Mouse (Mus musculus): ENCODE results near the gene Srp54a. TPM values are rescaled to one million over a fixed set of nuclear protein-coding genes. Genes with fewer than 3 reads are reported as not detected.
"Not testable (repeated sequence)": the region's sequence is repeated elsewhere in the genome, so short reads cannot be mapped to it uniquely, and the experiment has no call there.

Srp54a gene
- 189 TPM in 2 replicates for polyA plus RNA-seq (2014; fragmentation: Nextera tagmentation; extraction: Ambion mirVana)

GRCm38 (mm10) chr12:55079726-55080600, at the start of gene Srp54a, which contains the start of gene 2700097O09Rik:
Srp54a (plus strand) TSS chr12:55080262.
2700097O09Rik (minus strand) TSS chr12:55080110.
- peak; percentile 98 for ATAC-seq (ENCODE audit: insufficient read depth, low FRiP score, low TSS enrichment)
- under 1% methylated on average over 53 of the region's 60 CpGs for WGBS

GRCm38 (mm10) chr12:55041011-55041410, 39.1 kb upstream of the Srp54a start:
- Histone ChIP-seq H3K4me3 (ENCODE audit: low read depth, low read length) (no peak overlapping the region), H3K4me2 (ENCODE audit: low read depth) (no peak overlapping the region), H3K4me1 (ENCODE audit: control insufficient read depth, insufficient read depth, low read length) (no peaks in the 10 kb centered on the region), H3K27me3 (ENCODE audit: control insufficient read depth, insufficient read depth, low read length) (no peaks in the 10 kb centered on the region), H3K9ac (ENCODE audit: low read length) (no peak overlapping the region), H3K36me3 (ENCODE audit: control insufficient read depth, insufficient read depth, low read length) (no peaks in the 10 kb centered on the region), H3K27ac (ENCODE audit: low read depth, low read length) (no peak overlapping the region), H3K9me3 (ENCODE audit: control insufficient read depth, low read length) (no peaks in the 10 kb centered on the region)
- DNase-seq (ENCODE audit: low spot score) (no peak), ATAC-seq (ENCODE audit: insufficient read depth, low FRiP score, low TSS enrichment) (no peak)
- 76% methylated on average over 15 of the region's 15 CpGs for WGBS

More at GRCm38 (mm10) chr12:55079726-55080600, at the start of gene Srp54a, which contains the start of gene 2700097O09Rik:
- not testable (repeated sequence) for H3K36me3 ChIP-seq (ENCODE audit: control insufficient read depth, insufficient read depth, low read length); H3K27me3 ChIP-seq (ENCODE audit: control insufficient read depth, insufficient read depth, low read length); H3K4me1 ChIP-seq (ENCODE audit: control insufficient read depth, insufficient read depth, low read length); H3K9me3 ChIP-seq (ENCODE audit: control insufficient read depth, low read length)
- peak within 1 kb of the TSS; percentile 48 for H3K4me2 ChIP-seq (ENCODE audit: low read depth)
- H3K4me3 ChIP-seq (ENCODE audit: low read depth, low read length): peak within 1 kb of the TSS; percentile 60
- H3K27ac ChIP-seq (ENCODE audit: low read depth, low read length): 0 out of 2 replicates have a peak within 1 kb of the TSS, but pooled peaks have one; percentile 34
- peak within 1 kb of the TSS; percentile 49 for H3K9ac ChIP-seq (ENCODE audit: low read length)
- peak; percentile 98 for DNase-seq (ENCODE audit: low spot score)

- H3K4me3 ChIP-seq (ENCODE audit: low read depth, low read length): no peak overlapping the region
- no peaks in the 10 kb centered on the region for H3K9me3 ChIP-seq (ENCODE audit: control insufficient read depth, low read length)
- H3K9ac ChIP-seq (ENCODE audit: low read length): no peak overlapping the region; the same call in 1 of the 2 replicates
- no peak overlapping the region for H3K27ac ChIP-seq (ENCODE audit: low read depth, low read length)
- H3K36me3 ChIP-seq (ENCODE audit: control insufficient read depth, insufficient read depth, low read length): no peaks in the 10 kb centered on the region
- H3K4me2 ChIP-seq (ENCODE audit: low read depth): no peak overlapping the region
- WGBS: 97% methylated on average over 8 of the region's 8 CpGs
- no peaks in the 10 kb centered on the region for H3K4me1 ChIP-seq (ENCODE audit: control insufficient read depth, insufficient read depth, low read length)
- DNase-seq (ENCODE audit: low spot score) (no peak), ATAC-seq (ENCODE audit: insufficient read depth, low FRiP score, low TSS enrichment) (no peak)
- no peaks in the 10 kb centered on the region for H3K27me3 ChIP-seq (ENCODE audit: control insufficient read depth, insufficient read depth, low read length)
Measured at GRCm38 (mm10) chr12:55049731-55050353, 30.2 kb upstream of the Srp54a start.

- no peaks in the 10 kb centered on the region for H3K9me3 ChIP-seq (ENCODE audit: control insufficient read depth, low read length)
- no peak overlapping the region for H3K9ac ChIP-seq (ENCODE audit: low read length)
- H3K27ac ChIP-seq (ENCODE audit: low read depth, low read length): no peak overlapping the region
- no peak for DNase-seq (ENCODE audit: low spot score)
- 92% methylated on average over 8 of the region's 8 CpGs for WGBS
- no peaks in the 10 kb centered on the region for H3K27me3 ChIP-seq (ENCODE audit: control insufficient read depth, insufficient read depth, low read length)
- H3K4me3 ChIP-seq (ENCODE audit: low read depth, low read length): no peak overlapping the region
- ATAC-seq (ENCODE audit: insufficient read depth, low FRiP score, low TSS enrichment): no peak
- H3K4me2 ChIP-seq (ENCODE audit: low read depth): no peak overlapping the region
- no peaks in the 10 kb centered on the region for H3K4me1 ChIP-seq (ENCODE audit: control insufficient read depth, insufficient read depth, low read length)
- peaks cover 2% of the 10 kb centered on the region; the same call in 1 of the 2 replicates for H3K36me3 ChIP-seq (ENCODE audit: control insufficient read depth, insufficient read depth, low read length)
Measured at GRCm38 (mm10) chr12:55051210-55052173, 28.6 kb upstream of the Srp54a start.

GRCm38 (mm10) chr12:55053267-55053666, 26.8 kb upstream of the Srp54a start:
- Histone ChIP-seq H3K4me1 (ENCODE audit: control insufficient read depth, insufficient read depth, low read length) (no peaks in the 10 kb centered on the region), H3K36me3 (ENCODE audit: control insufficient read depth, insufficient read depth, low read length) (peaks cover 2% of the 10 kb centered on the region; the same call in 1 of the 2 replicates), H3K27me3 (ENCODE audit: control insufficient read depth, insufficient read depth, low read length) (no peaks in the 10 kb centered on the region), H3K4me3 (ENCODE audit: low read depth, low read length) (no peak overlapping the region), H3K9me3 (ENCODE audit: control insufficient read depth, low read length) (no peaks in the 10 kb centered on the region), H3K9ac (ENCODE audit: low read length) (no peak overlapping the region), H3K27ac (ENCODE audit: low read depth, low read length) (no peak overlapping the region), H3K4me2 (ENCODE audit: low read depth) (no peak overlapping the region)
- ATAC-seq (ENCODE audit: insufficient read depth, low FRiP score, low TSS enrichment) (no peak), DNase-seq (ENCODE audit: low spot score) (no peak)
- 92% methylated on average over 7 of the region's 7 CpGs for WGBS

GRCm38 (mm10) chr12:55054551-55055241, 25.4 kb upstream of the Srp54a start:
- Histone ChIP-seq H3K4me1 (ENCODE audit: control insufficient read depth, insufficient read depth, low read length) (no peaks in the 10 kb centered on the region), H3K36me3 (ENCODE audit: control insufficient read depth, insufficient read depth, low read length) (peaks cover 2% of the 10 kb centered on the region; the same call in 1 of the 2 replicates), H3K9me3 (ENCODE audit: control insufficient read depth, low read length) (no peaks in the 10 kb centered on the region), H3K9ac (ENCODE audit: low read length) (no peak overlapping the region), H3K27me3 (ENCODE audit: control insufficient read depth, insufficient read depth, low read length) (no peaks in the 10 kb centered on the region), H3K4me2 (ENCODE audit: low read depth) (no peak overlapping the region), H3K27ac (ENCODE audit: low read depth, low read length) (no peak overlapping the region), H3K4me3 (ENCODE audit: low read depth, low read length) (no peak overlapping the region)
- DNase-seq (ENCODE audit: low spot score): no peak
- WGBS: 79% methylated on average over 2 of the region's 2 CpGs
- ATAC-seq (ENCODE audit: insufficient read depth, low FRiP score, low TSS enrichment): no peak

- WGBS: 83% methylated on average over 2 of the region's 2 CpGs
- no peak overlapping the region for H3K4me3 ChIP-seq (ENCODE audit: low read depth, low read length)
- H3K4me1 ChIP-seq (ENCODE audit: control insufficient read depth, insufficient read depth, low read length): no peaks in the 10 kb centered on the region
- peaks cover 2% of the 10 kb centered on the region; the same call in 1 of the 2 replicates for H3K36me3 ChIP-seq (ENCODE audit: control insufficient read depth, insufficient read depth, low read length)
- ATAC-seq (ENCODE audit: insufficient read depth, low FRiP score, low TSS enrichment) (no peak), DNase-seq (ENCODE audit: low spot score) (no peak)
- no peaks in the 10 kb centered on the region for H3K9me3 ChIP-seq (ENCODE audit: control insufficient read depth, low read length)
- no peak overlapping the region for H3K27ac ChIP-seq (ENCODE audit: low read depth, low read length)
- no peaks in the 10 kb centered on the region for H3K27me3 ChIP-seq (ENCODE audit: control insufficient read depth, insufficient read depth, low read length)
- H3K4me2 ChIP-seq (ENCODE audit: low read depth): no peak overlapping the region
- no peak overlapping the region for H3K9ac ChIP-seq (ENCODE audit: low read length)
Measured at GRCm38 (mm10) chr12:55056703-55057102, 23.4 kb upstream of the Srp54a start.
